Mouse (Mus musculus) thymus, adult 2 months (tissue): ENCODE measurements around the gene Camkv. TPM values are rescaled to one million over a fixed set of nuclear protein-coding genes. Genes with fewer than 3 reads are reported as not detected.

Experiments
- DNase-seq: peaks from one replicate; pipeline ENCODE4 v3.0.0; 2021
- H3K27ac ChIP-seq: fragments of 200-500 bp; 2 replicates; pipeline ENCODE4 v1.5.1; 2012; ENCODE audit warnings: low read length, control low read depth; ENCODE audit not compliant: control insufficient read depth, insufficient read depth
- H3K27me3 ChIP-seq: fragments of 200-500 bp; 2 replicates; pipeline ENCODE4 v1.6.1; 2012; ENCODE audit warnings: mild to moderate bottlenecking, low read length, moderate library complexity, mixed read lengths; ENCODE audit not compliant: control insufficient read depth, insufficient read depth
- H3K36me3 ChIP-seq: fragments of 200-500 bp; 2 replicates; pipeline ENCODE4 v1.6.1; 2012; ENCODE audit warnings: mild to moderate bottlenecking, low read length, moderate library complexity; ENCODE audit not compliant: control insufficient read depth, insufficient read depth
- H3K4me1 ChIP-seq: fragments of 200-500 bp; replicated peaks from 2 replicates; pipeline ENCODE4 v1.6.1; 2012; ENCODE audit warnings: low read length; ENCODE audit not compliant: control insufficient read depth, insufficient read depth
- H3K4me3 ChIP-seq: fragments of 200-500 bp; 2 replicates; pipeline ENCODE4 v1.5.1; 2012; ENCODE audit warnings: mild to moderate bottlenecking, low read length, control low read depth, moderate library complexity; ENCODE audit not compliant: control insufficient read depth, insufficient read depth
- CTCF ChIP-seq: fragments of 200-500 bp; IDR thresholded peaks from 2 replicates; pipeline ENCODE4 v1.5.1; 2012; ENCODE audit warnings: mild to moderate bottlenecking, control low read depth, low read length, moderate library complexity, borderline replicate concordance; ENCODE audit not compliant: control insufficient read depth, poor library complexity, insufficient read depth; ENCODE audit errors: extremely low read depth
- POLR2A ChIP-seq: fragments of 200-500 bp; IDR thresholded peaks from 2 replicates; pipeline ENCODE4 v1.6.1; 2012; ENCODE audit warnings: mild to moderate bottlenecking, low read length, control low read depth, moderate library complexity; ENCODE audit not compliant: control insufficient read depth, poor library complexity, insufficient read depth; ENCODE audit errors: extremely low read depth
- WGBS: fragments of 180-500 bp; shearing (Covaris S2); methylation state at CpG from one replicate; pipeline ENCODE4 v1.1.7; 2018; 5-methylcytosine and 5-hydroxymethylcytosine counted together
- polyA plus RNA-seq: library from polyadenylated mRNA; depleted of rRNA; stranded (reverse); fragments of >200 nt; gene quantifications from 2 replicates; pipeline ENCODE4 v1.2.3, GENCODE M21; 2012

Gene Camkv
- polyA plus RNA-seq, 1 experiment = 18.7 TPM

- peaks cover 22% of the 10 kb centered on the region for H3K4me1 ChIP-seq
- no peaks in the 10 kb centered on the region for H3K36me3 ChIP-seq
- H3K27ac ChIP-seq = no peak overlapping the region
- WGBS = 65% methylated on average over 8 of the region's 8 CpGs
- DNase-seq = no peak
- no peak for TF ChIP-seq POLR2A
- TF ChIP-seq CTCF = no peak
- no peak overlapping the region for H3K4me3 ChIP-seq
- no peaks in the 10 kb centered on the region for H3K27me3 ChIP-seq
Observed at GRCm38 (mm10) chr9:107971690-107972541, 36.4 kb downstream of the Camkv start.

DNA sequence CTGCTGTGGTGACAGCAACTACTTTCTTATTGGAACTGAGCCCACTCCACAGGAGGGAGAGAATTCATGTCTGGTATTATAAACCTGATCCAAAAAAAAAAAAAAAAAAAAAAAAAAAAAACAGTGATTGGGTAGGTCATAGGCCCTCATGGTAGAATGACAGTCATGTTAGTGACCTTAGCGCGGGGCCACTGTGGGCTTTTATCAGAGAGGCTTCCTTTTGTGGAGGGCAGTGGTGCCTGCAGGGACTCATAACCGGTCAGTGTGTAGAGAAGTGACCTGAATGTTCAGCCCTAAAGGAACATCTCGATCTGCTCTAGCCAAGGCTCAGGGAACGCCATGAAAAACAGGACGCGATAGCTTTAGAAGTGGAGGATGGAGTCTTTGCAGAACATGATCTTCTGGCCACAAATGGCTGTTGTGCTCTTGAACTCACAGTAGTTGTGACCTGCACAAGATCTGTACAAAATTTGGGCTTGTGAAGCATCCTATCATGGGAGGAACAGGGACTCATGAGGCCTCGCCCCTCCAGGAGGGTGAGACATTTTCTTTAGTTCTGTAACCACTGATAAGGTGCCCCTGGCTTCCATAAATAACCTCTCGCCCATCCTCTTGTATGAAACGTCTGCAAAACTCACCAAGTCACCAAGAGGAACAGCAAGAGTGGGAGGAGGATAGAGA is 39.2 kb downstream of the Camkv start:
- Histone ChIP-seq H3K27me3 (no peaks in the 10 kb centered on the region), H3K4me1 (peaks cover 28% of the 10 kb centered on the region), H3K27ac (peak overlapping the region; percentile 43; the same call in 1 of the 2 replicates), H3K4me3 (no peak overlapping the region), H3K36me3 (peaks cover 12% of the 10 kb centered on the region)
- TF ChIP-seq POLR2A (no peak), CTCF (no peak)
- WGBS = 70% methylated on average over 10 of the region's 10 CpGs
- no peak for DNase-seq

DNA sequence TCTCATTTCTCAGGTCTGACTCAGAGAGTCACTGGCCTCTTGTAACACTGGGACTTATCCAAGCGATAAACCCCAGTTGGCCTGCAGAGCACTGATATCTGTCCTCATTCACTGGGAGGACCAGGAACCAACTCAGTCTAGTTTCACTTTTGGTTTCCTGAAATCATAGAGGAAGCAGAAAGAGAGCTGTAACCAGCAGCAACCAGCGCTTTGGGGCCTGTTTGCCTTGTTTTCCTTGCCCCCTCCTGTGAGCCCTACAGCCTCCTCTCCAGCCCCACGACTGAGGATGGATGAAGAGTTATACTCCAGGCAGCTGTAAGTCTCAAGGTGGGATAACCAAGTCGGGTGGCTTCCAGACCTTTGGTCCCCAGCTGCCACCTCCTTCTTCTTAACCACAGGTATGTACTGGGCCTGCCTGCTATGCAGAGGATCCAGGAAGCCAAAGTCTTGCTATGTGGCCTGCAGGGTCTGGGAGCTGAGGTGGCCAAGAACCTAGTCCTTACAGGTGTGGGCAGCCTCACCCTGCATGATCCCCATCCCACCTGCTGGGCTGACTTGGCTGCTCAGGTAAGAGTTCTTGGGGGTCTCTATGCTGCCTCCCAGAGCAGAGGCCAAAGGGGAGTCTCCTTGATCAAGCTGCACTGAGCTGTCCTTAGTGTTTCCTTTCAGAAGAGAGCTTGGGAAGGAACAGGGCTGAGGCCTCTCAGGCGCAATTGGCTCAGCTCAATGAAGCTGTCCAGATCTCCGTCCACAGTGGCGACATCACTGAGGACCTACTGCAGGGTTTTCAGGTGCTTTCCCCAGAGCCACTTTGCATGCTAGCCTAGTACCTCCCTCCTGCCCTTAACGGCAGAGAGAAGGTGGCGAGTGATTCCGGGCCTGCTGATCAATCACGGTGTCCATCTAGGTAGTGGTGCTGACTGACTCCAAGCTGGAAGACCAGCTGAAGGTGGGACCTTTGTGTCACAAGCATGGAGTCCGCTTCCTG is 40.2 kb downstream of the Camkv start, which contains the start of gene Uba7:
Gene Uba7, plus strand, starts transcription at position 107 of the 988 bp plus-strand sequence.
- no peaks in the 10 kb centered on the region for H3K27me3 ChIP-seq
- peak within 1 kb of the TSS; percentile 65 for H3K4me3 ChIP-seq
- peak; percentile 45 for DNase-seq
- H3K4me1 ChIP-seq = peaks cover 30% of the 10 kb centered on the region
- TF ChIP-seq CTCF (no peak), POLR2A (0 out of 2 replicates have a peak, but pooled peaks have one; percentile 40)
- H3K27ac ChIP-seq = peak within 1 kb of the TSS; percentile 84
- 20% methylated on average over 12 of the region's 12 CpGs for WGBS
- H3K36me3 ChIP-seq = peaks cover 14% of the 10 kb centered on the region

GRCm38 (mm10) chr9:107978815-107979214 is 43.3 kb downstream of the Camkv start:
- H3K4me1 ChIP-seq = peaks cover 58% of the 10 kb centered on the region

GRCm38 (mm10) chr9:107981684-107982605 is 46.5 kb downstream of the Camkv start:
- no peaks in the 10 kb centered on the region for H3K27me3 ChIP-seq
- H3K4me1 ChIP-seq = peaks cover 56% of the 10 kb centered on the region
- peaks cover 14% of the 10 kb centered on the region for H3K36me3 ChIP-seq
- peak overlapping the region; percentile 46; the same call in 1 of the 2 replicates for H3K27ac ChIP-seq
- WGBS = 38% methylated on average over 7 of the region's 7 CpGs
- no peak for DNase-seq
- TF ChIP-seq CTCF (no peak), POLR2A (no peak)
- H3K4me3 ChIP-seq = no peak overlapping the region

More at GRCm38 (mm10) chr9:107978815-107979214, 43.3 kb downstream of the Camkv start:
- H3K27me3 ChIP-seq = no peaks in the 10 kb centered on the region
- no peak overlapping the region for H3K4me3 ChIP-seq
- 96% methylated on average over 12 of the region's 12 CpGs for WGBS
- H3K27ac ChIP-seq = no peak overlapping the region
- H3K36me3 ChIP-seq = peaks cover 14% of the 10 kb centered on the region
- no peak for DNase-seq
- no peak for TF ChIP-seq POLR2A
- TF ChIP-seq CTCF = no peak
